Mouse (Mus musculus) lung, postnatal 25 days (tissue): ENCODE results near the gene Cxcl17.

Experiments
- DNase-seq: peaks from one replicate; pipeline ENCODE4 v3.0.0; 2022; ENCODE audit warnings: low spot score

The Cxcl17 gene

DNA sequence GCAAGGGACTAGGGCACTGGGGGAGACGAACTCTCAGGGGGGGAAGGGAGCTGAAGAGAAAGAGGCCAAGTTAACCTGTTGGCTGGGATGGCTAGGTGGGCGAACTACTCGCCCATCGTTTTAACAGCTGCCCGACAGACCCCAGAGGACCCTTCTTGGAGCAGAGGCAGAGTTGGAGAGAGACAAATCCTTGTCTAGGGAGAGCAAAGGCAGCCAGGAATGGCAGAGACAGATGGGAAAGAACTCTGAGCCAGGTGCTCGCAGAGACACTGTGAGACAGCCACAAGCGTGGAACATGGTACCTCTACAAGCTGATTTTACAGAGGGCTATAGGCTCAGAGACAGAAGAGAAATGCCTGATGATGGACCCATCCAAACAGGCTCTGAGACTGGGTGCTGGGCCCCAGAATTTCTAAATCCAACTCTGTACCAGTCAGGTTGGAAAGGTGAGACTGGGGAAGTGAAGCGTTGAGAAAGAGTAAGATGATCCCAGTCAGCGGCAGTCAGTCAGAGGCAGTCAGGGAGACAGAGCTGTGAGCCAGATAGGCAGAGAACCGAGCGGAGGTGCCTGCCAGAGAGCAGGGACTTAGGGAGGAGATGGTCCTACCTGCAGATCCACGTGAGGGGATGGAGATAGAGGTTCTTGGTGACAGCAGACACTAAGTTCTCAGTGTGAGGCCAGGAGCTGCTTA is 43.5 kb downstream of the Cxcl17 start, which contains the start of gene Cnfn:
Gene Cnfn, minus strand, starts transcription at position 667 of the 692 bp plus-strand sequence.
- no peak for DNase-seq

DNA sequence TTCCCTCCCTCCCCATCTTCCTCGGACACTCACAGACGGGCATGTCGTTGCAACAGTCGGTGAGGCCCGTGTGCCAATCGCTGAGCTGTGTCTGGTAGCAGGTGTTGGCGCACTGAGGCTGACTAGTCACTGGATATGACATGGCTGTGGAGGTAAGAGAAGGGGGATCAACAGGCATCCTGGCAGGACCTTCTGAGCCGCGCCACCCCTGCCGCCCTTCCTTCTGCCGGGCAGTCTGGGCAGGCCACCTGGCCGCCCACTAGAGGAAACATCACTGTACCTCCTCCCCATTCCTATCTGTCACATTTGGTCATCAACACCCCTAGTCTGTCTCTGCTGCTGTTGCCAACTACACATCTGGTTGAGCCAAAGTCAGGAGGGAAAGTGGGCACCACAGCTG is 44.4 kb downstream of the Cxcl17 start:
- DNase-seq, result no peak

DNA sequence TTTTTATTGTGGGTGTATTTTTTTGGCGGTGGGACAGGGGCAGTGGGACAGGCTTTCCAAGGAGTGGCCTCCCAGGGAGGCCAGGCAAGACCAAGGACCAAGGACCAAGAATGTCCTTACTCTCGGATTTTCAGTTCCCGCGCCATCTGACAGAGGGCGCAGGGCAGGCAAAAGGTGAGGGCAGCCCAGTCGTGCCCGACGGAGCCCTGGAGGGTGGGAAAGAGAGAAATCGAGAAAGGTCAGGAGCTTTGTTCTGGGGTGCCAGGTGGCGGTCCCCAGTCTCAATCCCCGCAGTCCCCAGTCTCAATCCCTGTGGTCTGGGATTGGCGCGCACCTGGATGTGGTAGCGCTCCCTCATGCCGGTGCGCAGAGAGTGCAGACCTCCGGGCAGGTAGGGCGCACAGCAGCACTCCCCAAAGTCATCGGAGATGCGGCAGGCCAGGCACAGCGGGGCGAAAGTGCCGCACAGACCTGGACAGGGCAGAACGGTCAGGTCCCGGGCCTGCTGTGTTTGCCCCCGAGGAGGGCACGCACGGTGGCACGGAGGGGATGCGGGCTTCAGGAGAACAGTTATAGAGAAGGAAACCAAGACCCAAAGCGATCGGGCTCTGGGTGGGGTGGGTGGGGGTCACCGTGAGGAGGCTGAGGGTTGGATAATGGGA is 44.9 kb downstream of the Cxcl17 start:
- peak; percentile 39 for DNase-seq

DNA sequence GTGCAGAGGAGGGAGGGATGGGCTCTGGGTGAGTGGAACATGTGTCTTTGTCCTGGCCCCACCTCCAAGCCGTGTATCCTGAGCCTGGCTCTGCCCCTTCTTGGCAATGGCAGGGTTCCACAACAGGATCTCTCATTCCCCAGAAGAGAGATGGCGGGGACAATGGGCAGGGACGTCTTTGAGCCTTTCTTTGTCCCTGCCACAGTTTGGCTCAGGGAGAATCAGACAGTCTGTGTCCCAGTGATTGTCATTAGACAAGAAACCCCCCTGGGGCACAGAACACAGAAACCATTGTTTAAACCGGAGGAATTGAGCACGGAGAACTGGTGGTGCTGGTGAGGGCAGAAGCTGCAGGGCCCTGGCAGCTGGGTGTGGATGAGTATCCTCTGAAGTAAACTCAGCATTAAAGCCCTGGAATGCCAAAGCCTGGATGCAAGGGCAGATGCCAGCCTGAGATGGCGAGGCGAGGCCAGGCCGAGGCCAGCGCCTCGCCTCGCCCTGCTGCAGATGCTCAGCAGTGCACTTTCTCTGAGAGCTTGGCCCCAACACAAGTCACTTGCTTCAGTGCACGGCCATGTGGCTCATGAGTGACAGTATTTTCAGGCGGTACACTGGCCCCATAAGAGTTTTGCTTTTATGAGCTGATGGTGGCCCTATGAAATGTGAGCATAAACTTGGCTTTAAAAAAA is 46.6 kb downstream of the Cxcl17 start:
- DNase-seq, result no peak

DNA sequence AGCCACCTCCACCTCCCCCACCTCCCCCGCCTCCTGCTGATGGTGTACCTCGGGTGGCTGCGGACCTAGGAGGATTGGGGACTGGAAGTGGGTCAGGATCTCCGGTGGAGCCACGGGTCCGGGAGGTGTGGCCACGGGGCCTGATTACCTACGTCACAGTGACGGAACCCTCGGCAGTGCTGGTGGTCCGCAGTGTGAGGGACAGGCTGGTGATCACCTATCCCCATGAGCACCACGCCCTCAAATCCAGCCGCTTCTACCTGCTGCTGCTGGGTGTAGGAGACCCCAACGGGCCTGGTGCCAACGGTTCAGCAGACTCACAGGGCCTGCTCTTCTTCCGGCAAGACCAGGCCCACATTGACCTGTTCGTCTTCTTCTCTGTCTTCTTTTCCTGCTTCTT is 49.1 kb downstream of the Cxcl17 start:
- no peak for DNase-seq

DNA sequence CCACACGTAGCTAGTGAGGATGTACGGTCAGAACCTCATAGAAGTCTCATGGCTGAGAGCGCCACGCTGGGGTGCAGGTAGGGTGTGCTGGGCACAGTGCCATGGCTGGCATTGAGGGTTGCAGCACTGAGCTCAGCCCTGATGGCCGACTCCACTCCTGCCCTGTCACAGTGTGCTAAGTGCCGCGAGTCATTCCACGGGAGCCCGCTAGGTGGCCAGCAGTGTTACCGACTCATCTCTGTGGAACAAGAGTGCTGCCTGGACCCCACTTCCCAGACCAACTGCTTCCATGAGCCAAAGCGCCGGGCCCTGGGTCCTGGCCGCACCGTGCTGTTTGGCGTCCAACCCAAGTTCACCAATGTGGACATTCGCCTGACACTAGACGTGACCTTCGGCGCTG is 49.5 kb downstream of the Cxcl17 start:
- DNase-seq, result no peak

DNA sequence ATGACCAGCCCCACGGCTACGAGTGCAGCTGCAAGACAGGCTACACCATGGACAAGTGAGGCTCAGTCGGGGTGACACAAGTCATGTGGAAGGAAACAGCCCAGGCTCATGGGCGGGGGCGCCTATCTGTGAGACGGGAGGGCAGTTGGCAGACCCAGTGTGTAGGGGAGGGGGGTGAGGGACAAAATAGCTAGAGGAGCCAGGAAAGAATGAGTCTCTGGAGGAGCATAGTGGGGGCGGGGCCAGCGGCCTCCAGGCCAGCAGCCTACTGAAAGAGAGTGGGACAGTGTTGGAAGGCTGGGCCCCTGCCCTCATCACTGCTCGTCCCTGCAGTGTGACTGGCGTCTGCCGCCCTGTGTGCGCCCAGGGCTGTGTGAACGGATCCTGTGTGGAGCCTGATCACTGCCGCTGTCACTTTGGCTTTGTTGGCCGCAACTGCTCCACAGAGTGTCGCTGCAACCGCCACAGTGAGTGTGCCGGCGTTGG is 53.9 kb downstream of the Cxcl17 start:
- no peak for DNase-seq
